Mouse (Mus musculus) limb, embryonic 14.5 days (tissue): ENCODE results near the gene Usf3. TPM values are rescaled to one million over a fixed set of nuclear protein-coding genes. Genes with fewer than 3 reads are reported as not detected.

ENCODE experiments used
- ATAC-seq: fragments of 200-750 bp; cut with Nextera tagmentation; 2 replicates; pipeline ENCODE4 v1.8.0; 2017; ENCODE audit warnings: low read depth, moderate number of reproducible peaks, moderate TSS enrichment; ENCODE audit not compliant: low FRiP score
- DNase-seq: peaks from one replicate; pipeline ENCODE4 v3.0.0-alpha.2; 2015; ENCODE audit warnings: low spot score
- H3K27ac ChIP-seq: fragments of 300-500 bp; sonication (generic); replicated peaks from 2 replicates; pipeline ENCODE4 v1.5.1; 2014; ENCODE audit warnings: low read depth, mild to moderate bottlenecking, low read length, moderate library complexity, mixed read lengths
- H3K27me3 ChIP-seq: fragments of 300-500 bp; sonication (generic); 2 replicates; pipeline ENCODE4 v1.6.1; 2014; ENCODE audit warnings: low read length, mixed read lengths; ENCODE audit not compliant: control insufficient read depth, insufficient read depth
- H3K36me3 ChIP-seq: fragments of 300-500 bp; sonication (generic); 2 replicates; pipeline ENCODE4 v1.6.1; 2014; ENCODE audit warnings: mild to moderate bottlenecking, low read length, moderate library complexity, mixed read lengths; ENCODE audit not compliant: control insufficient read depth, insufficient read depth
- H3K4me1 ChIP-seq: fragments of 300-500 bp; sonication (generic); 2 replicates; pipeline ENCODE4 v1.6.1; 2014; ENCODE audit warnings: antibody characterized with exemption, low read length, mixed read lengths; ENCODE audit not compliant: control insufficient read depth, insufficient read depth
- H3K4me2 ChIP-seq: fragments of 300-500 bp; sonication (generic); replicated peaks from 2 replicates; pipeline ENCODE4 v1.6.1; 2014; ENCODE audit warnings: low read depth, mild to moderate bottlenecking, low read length, moderate library complexity; ENCODE audit not compliant: severe bottlenecking
- H3K4me3 ChIP-seq: fragments of 300-500 bp; sonication (generic); replicated peaks from 2 replicates; pipeline ENCODE4 v1.5.1; 2014; ENCODE audit warnings: low read length
- H3K9ac ChIP-seq: fragments of 300-500 bp; sonication (generic); 2 replicates; pipeline ENCODE4 v1.6.1; 2014; ENCODE audit warnings: mild to moderate bottlenecking, low read depth, low read length, moderate library complexity; ENCODE audit not compliant: severe bottlenecking
- H3K9me3 ChIP-seq: fragments of 300-500 bp; sonication (generic); 2 replicates; pipeline ENCODE4 v1.6.1; 2016; ENCODE audit warnings: low read length; ENCODE audit not compliant: control insufficient read depth
- POLR2A ChIP-seq: fragments of 200-500 bp; IDR thresholded peaks from 2 replicates; pipeline ENCODE4 v1.8.0; 2012; ENCODE audit warnings: inconsistent platforms, mild to moderate bottlenecking, moderate library complexity, borderline replicate concordance; ENCODE audit not compliant: insufficient read depth, insufficient read length; ENCODE audit errors: extremely low read depth
- WGBS: fragments of 180-500 bp; shearing (Covaris S2); extraction: QIAGEN DNeasy Blood & Tissue Kit; methylation state at CpG from one replicate; pipeline ENCODE4 v1.1.7; 2014; 5-methylcytosine and 5-hydroxymethylcytosine counted together
- polyA plus RNA-seq, 2 experiments: library from polyadenylated mRNA; depleted of rRNA in 1 of 2; stranded (reverse) in 1 of 2; unstranded in 1 of 2; fragments of >200 nt; fragmentation: Nextera tagmentation in 1 of 2; extraction: Ambion mirVana in 1 of 2; gene quantifications; 2 replicates each; pipeline versions ENCODE4 v1.2.1 to v1.2.3; 2012 to 2014

Usf3 gene
- polyA plus RNA-seq, 2 experiments, result 4.7 to 9.2 TPM

DNA sequence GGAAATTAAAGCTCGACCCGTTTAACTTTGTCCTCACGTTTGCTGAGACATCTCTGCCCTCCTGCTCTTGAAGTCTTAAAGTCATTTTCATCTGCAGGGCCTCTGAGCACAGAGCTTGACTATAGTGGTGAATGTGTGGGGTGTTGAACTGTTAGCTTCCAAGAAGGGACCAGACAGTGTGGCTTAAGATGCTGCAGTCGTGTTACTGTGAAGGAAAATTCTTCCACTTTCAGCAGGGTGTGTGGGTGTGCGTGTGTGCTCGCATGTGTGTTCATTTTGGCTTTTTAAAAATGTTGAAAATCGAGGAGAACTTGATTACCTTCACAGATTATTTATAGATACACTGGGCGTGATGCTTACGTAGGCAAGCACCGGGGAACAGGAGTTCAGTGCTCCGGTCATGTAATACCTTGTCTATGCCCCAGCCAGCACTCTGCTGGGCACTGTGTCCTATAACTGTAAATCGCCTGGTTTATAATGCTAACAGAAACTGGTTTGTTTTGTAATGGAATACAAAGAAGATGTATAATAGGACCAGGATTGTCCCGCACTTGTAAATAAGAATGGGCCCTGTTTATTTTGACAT is 53.8 kb downstream of the Usf3 start:
- Histone ChIP-seq H3K9ac (no peak overlapping the region), H3K4me2 (no peak overlapping the region), H3K4me3 (no peak overlapping the region), H3K36me3 (peaks cover 4% of the 10 kb centered on the region), H3K9me3 (no peaks in the 10 kb centered on the region), H3K4me1 (no peaks in the 10 kb centered on the region), H3K27me3 (no peaks in the 10 kb centered on the region), H3K27ac (no peak overlapping the region)
- ATAC-seq, result no peak
- no peak for TF ChIP-seq POLR2A
- DNase-seq, result no peak
- WGBS, result 87% methylated on average over 13 of the region's 13 CpGs

GRCm38 (mm10) chr16:44233019-44233418 is 60.0 kb downstream of the Usf3 start:
- Histone ChIP-seq H3K9me3 (no peaks in the 10 kb centered on the region), H3K36me3 (no peaks in the 10 kb centered on the region), H3K4me2 (no peak overlapping the region), H3K27me3 (no peaks in the 10 kb centered on the region), H3K4me1 (no peaks in the 10 kb centered on the region), H3K27ac (no peak overlapping the region), H3K4me3 (no peak overlapping the region), H3K9ac (no peak overlapping the region)
- TF ChIP-seq POLR2A, result no peak
- 88% methylated on average over 7 of the region's 7 CpGs for WGBS
- no peak for ATAC-seq
- no peak for DNase-seq

DNA sequence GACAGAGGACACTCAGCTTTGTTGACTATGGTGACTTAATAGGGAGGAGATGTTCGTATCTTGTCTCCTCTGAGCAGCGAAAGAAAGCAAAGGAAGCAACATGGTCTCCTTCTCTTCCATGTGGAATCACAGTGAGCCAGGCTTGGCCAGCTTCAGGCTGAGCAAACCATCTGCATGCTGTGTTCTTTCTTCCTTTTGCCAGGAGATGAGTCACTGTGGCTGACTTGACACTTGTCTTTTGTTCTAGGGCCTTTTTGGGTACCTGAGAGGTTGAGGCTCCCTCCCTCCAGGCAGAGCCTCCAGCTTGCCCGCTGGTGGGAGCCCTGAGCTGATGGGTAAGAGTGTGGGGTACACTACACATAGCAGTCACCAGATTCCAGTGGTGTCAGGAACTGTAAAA is 64.8 kb downstream of the Usf3 start:
- H3K27me3 ChIP-seq, result no peaks in the 10 kb centered on the region
- H3K9ac ChIP-seq, result no peak overlapping the region
- no peaks in the 10 kb centered on the region for H3K9me3 ChIP-seq
- H3K36me3 ChIP-seq, result no peaks in the 10 kb centered on the region
- no peak overlapping the region for H3K27ac ChIP-seq
- ATAC-seq (no peak), DNase-seq (no peak)
- H3K4me3 ChIP-seq, result no peak overlapping the region
- 76% methylated on average over 3 of the region's 3 CpGs for WGBS
- TF ChIP-seq POLR2A, result no peak
- no peak overlapping the region for H3K4me2 ChIP-seq
- no peaks in the 10 kb centered on the region for H3K4me1 ChIP-seq

DNA sequence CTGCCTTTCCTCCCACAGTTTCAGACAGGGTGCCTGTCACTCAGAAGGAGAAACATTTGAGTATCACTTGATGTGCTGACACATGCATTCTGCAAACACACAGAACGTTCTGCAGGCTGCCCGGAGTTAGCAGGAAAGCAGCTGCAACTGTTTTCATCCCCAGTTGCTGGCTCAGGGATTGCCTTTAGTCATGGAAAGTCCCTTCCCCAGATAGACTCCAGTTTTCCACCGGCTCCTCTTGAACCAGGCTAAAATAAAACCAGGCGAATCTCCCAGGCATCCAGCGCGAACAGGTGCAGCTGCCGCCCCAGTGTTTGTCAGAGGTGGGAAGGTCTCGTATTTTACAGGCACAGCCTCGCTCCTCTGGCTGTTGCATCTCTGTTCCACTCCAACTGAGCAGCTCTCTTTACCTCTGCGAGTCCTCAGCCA is 65.8 kb downstream of the Usf3 start:
- DNase-seq (peak; percentile 64), ATAC-seq (peak; percentile 82)
- WGBS, result 48% methylated on average over 10 of the region's 10 CpGs
- Histone ChIP-seq H3K36me3 (no peaks in the 10 kb centered on the region), H3K27ac (no peak overlapping the region), H3K4me1 (no peaks in the 10 kb centered on the region), H3K9ac (no peak overlapping the region), H3K4me2 (no peak overlapping the region), H3K27me3 (no peaks in the 10 kb centered on the region), H3K9me3 (no peaks in the 10 kb centered on the region), H3K4me3 (no peak overlapping the region)
- no peak for TF ChIP-seq POLR2A

DNA sequence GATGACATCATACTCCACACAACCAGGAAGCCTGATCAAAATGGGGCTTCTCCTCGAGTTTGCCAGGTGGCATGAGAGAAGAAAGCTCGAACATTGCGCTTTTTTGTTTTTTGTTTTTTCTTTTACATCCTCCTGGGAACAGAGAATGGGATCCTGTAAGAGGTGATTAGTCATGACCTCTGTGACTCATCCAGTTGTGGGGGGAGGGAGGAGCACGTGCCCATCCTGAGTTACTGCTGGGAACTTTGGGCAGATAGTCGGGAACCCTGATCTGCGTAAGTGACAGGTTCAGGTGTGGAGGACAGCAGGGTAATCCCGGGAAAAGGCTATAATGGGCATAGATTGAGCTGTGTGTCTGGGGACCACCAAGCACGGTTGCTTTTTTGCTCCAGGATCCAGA is 67.4 kb downstream of the Usf3 start:
- TF ChIP-seq POLR2A, result no peak
- ATAC-seq (no peak), DNase-seq (no peak)
- no peak overlapping the region for H3K27ac ChIP-seq
- no peaks in the 10 kb centered on the region for H3K27me3 ChIP-seq
- H3K4me2 ChIP-seq, result no peak overlapping the region
- no peak overlapping the region for H3K4me3 ChIP-seq
- H3K36me3 ChIP-seq, result no peaks in the 10 kb centered on the region
- no peaks in the 10 kb centered on the region for H3K4me1 ChIP-seq
- no peaks in the 10 kb centered on the region for H3K9me3 ChIP-seq
- no peak overlapping the region for H3K9ac ChIP-seq
- WGBS, result 68% methylated on average over 8 of the region's 8 CpGs

GRCm38 (mm10) chr16:44242633-44243032 is 69.6 kb downstream of the Usf3 start:
- H3K9me3 ChIP-seq, result no peaks in the 10 kb centered on the region
- H3K36me3 ChIP-seq, result no peaks in the 10 kb centered on the region
- H3K4me2 ChIP-seq, result no peak overlapping the region
- DNase-seq, result peak; percentile 79
- ATAC-seq, result no peak
- no peak overlapping the region for H3K4me3 ChIP-seq
- no peaks in the 10 kb centered on the region for H3K27me3 ChIP-seq
- H3K9ac ChIP-seq, result no peak overlapping the region
- no peak overlapping the region for H3K27ac ChIP-seq
- no peaks in the 10 kb centered on the region for H3K4me1 ChIP-seq
- 0% methylated on average over 1 of the region's 1 CpGs for WGBS
- TF ChIP-seq POLR2A, result no peak
